Mouse (Mus musculus) adrenal gland, adult 8-10 months (tissue): ENCODE results near the gene Gm9964. TPM values are rescaled to one million over a fixed set of nuclear protein-coding genes. Genes with fewer than 3 reads are reported as not detected.

Experiments
- DNase-seq: peaks from one replicate; pipeline ENCODE4 v3.0.0; 2022
- total RNA-seq, 4 experiments: library from RNA; stranded (reverse); gene quantifications; 2 replicates each; pipeline ENCODE4 v1.2.4; 2022

The Gm9964 gene
- total RNA-seq, 4 experiments from 2014 or later: not detected

GRCm38 (mm10) chr11:79253542-79254390, 42.9 kb downstream of the Gm9964 start:
- peak; percentile 43 for DNase-seq

GRCm38 (mm10) chr11:79252881-79253541, 43.7 kb downstream of the Gm9964 start:
- no peak for DNase-seq

Other genes starting within 250 kb of the Gm9964 start
- 10 to 100 TPM; 10.2 to 19.2 (median 14.3) TPM for gene Ksr1, start 150.5 kb downstream of the Gm9964 start, total RNA-seq
- gene Wsb1, start 42.2 kb downstream of the Gm9964 start, total RNA-seq: 10 to 100 TPM; 37.7 to 96.3 (median 62.2) TPM
- 10 to 100 TPM; 62.4 to 91.7 (median 77.9) TPM for gene Nf1, start 42.8 kb upstream of the Gm9964 start, total RNA-seq
- 10 to 100 TPM in 1 of 4 experiments, 1 to 10 TPM in 3; 6.7 to 12.9 (median 8.5) TPM for gene Omg, start 207.2 kb upstream of the Gm9964 start, total RNA-seq
- gene Evi2b, start 226.9 kb upstream of the Gm9964 start, total RNA-seq: 1 to 10 TPM in 3 of 4 experiments, under 1 TPM in 1; 0.94 to 5.3 (median 3.7) TPM
- gene Evi2, start 233.7 kb upstream of the Gm9964 start, total RNA-seq: under 1 TPM; 0.12 to 0.35 (median 0.21) TPM
- 1 to 10 TPM; 3.2 to 7.0 (median 4.9) TPM for gene Evi2a, start 233.7 kb upstream of the Gm9964 start, total RNA-seq